Mouse (Mus musculus) G1E (cell line): ENCODE measurements around the gene Myo18a. TPM values are rescaled to one million over a fixed set of nuclear protein-coding genes. Genes with fewer than 3 reads are reported as not detected.

Experiments used
- ATAC-seq: 2 replicates; pipeline ENCODE4 v1.8.0; 2016; ENCODE audit warnings: mild to moderate bottlenecking; ENCODE audit not compliant: insufficient number of reproducible peaks, poor library complexity, low FRiP score, severe bottlenecking; ENCODE audit errors: extremely low read depth
- DNase-seq: peaks from one replicate; pipeline ENCODE4 v3.0.0; 2012; ENCODE audit warnings: low spot score
- H3K27me3 ChIP-seq: 2 replicates; pipeline ENCODE4 v1.6.1; 2012; ENCODE audit warnings: mild to moderate bottlenecking, low read length, inconsistent platforms; ENCODE audit not compliant: insufficient read depth
- H3K36me3 ChIP-seq: replicated peaks from 2 replicates; pipeline ENCODE3; 2012; ENCODE audit warnings: mild to moderate bottlenecking, inconsistent platforms
- H3K4me1 ChIP-seq: 2 replicates; pipeline ENCODE4 v1.6.1; 2012; ENCODE audit warnings: low read depth, low read length, inconsistent platforms, mixed read lengths; ENCODE audit not compliant: insufficient read depth
- H3K4me3 ChIP-seq: 2 replicates; pipeline ENCODE4 v1.5.1; 2012; ENCODE audit warnings: low read depth, mild to moderate bottlenecking, inconsistent platforms, low read length, moderate library complexity, mixed read lengths
- H3K9me3 ChIP-seq: replicated peaks from 2 replicates; pipeline ENCODE4 v1.6.1; 2012; ENCODE audit warnings: inconsistent platforms
- CTCF ChIP-seq: IDR thresholded peaks from 2 replicates; pipeline ENCODE4 v1.5.1; 2012; ENCODE audit warnings: low read depth, low read length, inconsistent platforms, mixed read lengths
- GATA1 ChIP-seq: IDR thresholded peaks from 2 replicates; pipeline ENCODE4 v1.6.1; 2012; ENCODE audit warnings: borderline replicate concordance, low read length, inconsistent platforms, mixed read lengths
- GATA2 ChIP-seq: IDR thresholded peaks from 2 replicates; pipeline ENCODE4 v1.6.1; 2012; ENCODE audit warnings: low read depth, low read length, inconsistent platforms, borderline replicate concordance
- POLR2AphosphoS5 ChIP-seq: IDR thresholded peaks from 2 replicates; pipeline ENCODE4 v1.6.1; 2012; ENCODE audit warnings: low read depth, low read length, inconsistent platforms; ENCODE audit not compliant: insufficient replicate concordance
- TAL1 ChIP-seq: conservative IDR thresholded peaks from 2 replicates; pipeline ENCODE4 v1.6.1; 2012; ENCODE audit warnings: low read depth, low read length, inconsistent platforms, mixed read lengths
- polyA plus RNA-seq: library from polyadenylated mRNA; stranded (reverse); fragments of >175 nt; gene quantifications from 2 replicates; pipeline ENCODE4 v1.2.3, GENCODE M21; 2012
- total RNA-seq, 2 experiments: library from RNA; stranded (forward) in 1 of 2; stranded (reverse) in 1 of 2; fragments of 200-1000 nt in 1 of 2; fragments of >200 nt in 1 of 2; fragmentation: Nextera tagmentation in 1 of 2; gene quantifications; 2 replicates each; pipeline ENCODE4 v1.2.3; 2014 to 2017

Myo18a gene
- total and polyA plus RNA-seq, 3 experiments = 32.7 to 59.4 (median 53.1) TPM

- DNase-seq = peak; percentile 66
- H3K36me3 ChIP-seq = peaks cover 98% of the 10 kb centered on the region
These were observed 64.4 kb downstream of the Myo18a start for GRCm38 (mm10) chr11:77827241-77827995.

GRCm38 (mm10) chr11:77828163-77828562 is 65.1 kb downstream of the Myo18a start:
- no peaks in the 10 kb centered on the region for H3K9me3 ChIP-seq
- no peaks in the 10 kb centered on the region for H3K27me3 ChIP-seq
- peaks cover 98% of the 10 kb centered on the region for H3K36me3 ChIP-seq

More at GRCm38 (mm10) chr11:77827241-77827995, 64.4 kb downstream of the Myo18a start:
- H3K4me3 ChIP-seq = no peak overlapping the region
- no peaks in the 10 kb centered on the region for H3K9me3 ChIP-seq
- H3K4me1 ChIP-seq = no peaks in the 10 kb centered on the region
- 0 out of 2 replicates have a peak, but pooled peaks have one; percentile 22 for ATAC-seq
- TF ChIP-seq CTCF = peak; percentile 97
- TF ChIP-seq TAL1 = no peak
- H3K27me3 ChIP-seq = no peaks in the 10 kb centered on the region

GRCm38 (mm10) chr11:77829043-77829841 is 66.2 kb downstream of the Myo18a start:
- H3K36me3 ChIP-seq = peaks cover 96% of the 10 kb centered on the region
- TF ChIP-seq GATA2 (no peak), TAL1 (no peak), POLR2AphosphoS5 (no peak), CTCF (no peak), GATA1 (no peak)
- H3K27me3 ChIP-seq = no peaks in the 10 kb centered on the region
- H3K9me3 ChIP-seq = no peaks in the 10 kb centered on the region
- no peak for DNase-seq
- no peaks in the 10 kb centered on the region for H3K4me1 ChIP-seq
- ATAC-seq = no peak
- no peak overlapping the region for H3K4me3 ChIP-seq

More at GRCm38 (mm10) chr11:77828163-77828562, 65.1 kb downstream of the Myo18a start:
- TF ChIP-seq GATA2 (no peak), POLR2AphosphoS5 (no peak), CTCF (no peak), GATA1 (no peak), TAL1 (no peak)
- Histone ChIP-seq H3K4me3 (no peak overlapping the region), H3K4me1 (no peaks in the 10 kb centered on the region)
- DNase-seq (no peak), ATAC-seq (no peak)

- Histone ChIP-seq H3K36me3 (peaks cover 96% of the 10 kb centered on the region), H3K27me3 (no peaks in the 10 kb centered on the region), H3K9me3 (no peaks in the 10 kb centered on the region), H3K4me3 (no peak overlapping the region), H3K4me1 (no peaks in the 10 kb centered on the region)
- DNase-seq (no peak), ATAC-seq (no peak)
- no peak for TF ChIP-seq GATA2
- no peak for TF ChIP-seq CTCF
- TF ChIP-seq POLR2AphosphoS5 = no peak
- no peak for TF ChIP-seq GATA1
- no peak for TF ChIP-seq TAL1
These were observed 67.8 kb downstream of the Myo18a start for GRCm38 (mm10) chr11:77830875-77831274.

- no peak for DNase-seq
- Histone ChIP-seq H3K4me3 (no peak overlapping the region), H3K36me3 (peaks cover 96% of the 10 kb centered on the region), H3K9me3 (no peaks in the 10 kb centered on the region), H3K27me3 (no peaks in the 10 kb centered on the region), H3K4me1 (no peaks in the 10 kb centered on the region)
- TF ChIP-seq POLR2AphosphoS5 = no peak
- TF ChIP-seq TAL1 = no peak
- TF ChIP-seq GATA2 = no peak
- TF ChIP-seq CTCF = no peak
- no peak for TF ChIP-seq GATA1
- ATAC-seq = no peak
These were observed 69.5 kb downstream of the Myo18a start for GRCm38 (mm10) chr11:77832541-77832940.

- Histone ChIP-seq H3K4me1 (no peaks in the 10 kb centered on the region), H3K4me3 (no peak overlapping the region), H3K9me3 (no peaks in the 10 kb centered on the region), H3K36me3 (peaks cover 96% of the 10 kb centered on the region), H3K27me3 (no peaks in the 10 kb centered on the region)
- ATAC-seq = no peak
- TF ChIP-seq GATA1 (no peak), POLR2AphosphoS5 (no peak), GATA2 (no peak), CTCF (no peak), TAL1 (no peak)
- DNase-seq = no peak
These were observed 72.1 kb downstream of the Myo18a start for GRCm38 (mm10) chr11:77835109-77835508.

GRCm38 (mm10) chr11:77836290-77836689 is 73.2 kb downstream of the Myo18a start:
- no peaks in the 10 kb centered on the region for H3K9me3 ChIP-seq
- no peak for DNase-seq
- H3K27me3 ChIP-seq = no peaks in the 10 kb centered on the region
- no peaks in the 10 kb centered on the region for H3K4me1 ChIP-seq
- TF ChIP-seq TAL1 (no peak), GATA2 (no peak), POLR2AphosphoS5 (no peak)
- H3K4me3 ChIP-seq = no peak overlapping the region
- H3K36me3 ChIP-seq = peaks cover 96% of the 10 kb centered on the region
- ATAC-seq = no peak
